Mouse (Mus musculus) cerebellum, adult 2 months (tissue): ENCODE results near the gene Nrap. TPM values are rescaled to one million over a fixed set of nuclear protein-coding genes. Genes with fewer than 3 reads are reported as not detected.
"Not testable (repeated sequence)": the region's sequence is repeated elsewhere in the genome, so short reads cannot be mapped to it uniquely, and the experiment has no call there.

Experiments used
- DNase-seq, 2 experiments: peaks; one replicate each; pipeline ENCODE4 v3.0.0; 2021
- H3K27ac ChIP-seq: fragments of 200-500 bp; 2 replicates; pipeline ENCODE4 v1.5.1; 2012; ENCODE audit warnings: low read length, control low read depth, inconsistent platforms; ENCODE audit not compliant: insufficient read depth
- H3K27me3 ChIP-seq: fragments of 200-500 bp; 2 replicates; pipeline ENCODE4 v1.6.1; 2012; ENCODE audit warnings: inconsistent platforms, mild to moderate bottlenecking, low read length, moderate library complexity; ENCODE audit not compliant: control insufficient read depth, insufficient read depth
- H3K4me1 ChIP-seq: fragments of 200-500 bp; 2 replicates; pipeline ENCODE4 v1.6.1; 2011; ENCODE audit warnings: low read length; ENCODE audit not compliant: control insufficient read depth, insufficient read depth
- H3K4me3 ChIP-seq: fragments of 200-500 bp; replicated peaks from 2 replicates; pipeline ENCODE3; 2011; ENCODE audit warnings: mild to moderate bottlenecking, low read depth, low read length, control low read depth; ENCODE audit not compliant: insufficient read depth
- CTCF ChIP-seq: fragments of 200-500 bp; IDR thresholded peaks from 2 replicates; pipeline ENCODE4 v1.5.1; 2011; ENCODE audit warnings: low read depth, mild to moderate bottlenecking, control low read depth, low read length, moderate library complexity, borderline replicate concordance; ENCODE audit not compliant: insufficient read depth
- POLR2A ChIP-seq: fragments of 200-500 bp; IDR thresholded peaks from 2 replicates; pipeline ENCODE4 v1.6.1; 2011; ENCODE audit warnings: low read length, control low read depth, borderline replicate concordance; ENCODE audit not compliant: insufficient read depth
- WGBS: fragments of 180-500 bp; shearing (Covaris S2); methylation state at CpG from one replicate; pipeline ENCODE4 v1.1.7; 2018; 5-methylcytosine and 5-hydroxymethylcytosine counted together
- polyA plus RNA-seq: library from polyadenylated mRNA; depleted of rRNA; stranded (reverse); fragments of >200 nt; gene quantifications from 2 replicates; pipeline ENCODE4 v1.2.3, GENCODE M21; 2012

The Nrap gene
- polyA plus RNA-seq, 1 experiment, result 0.74 TPM

- TF ChIP-seq POLR2A, result no peak
- no peak for TF ChIP-seq CTCF
- Histone ChIP-seq H3K27me3 (no peaks in the 10 kb centered on the region), H3K4me3 (no peak overlapping the region), H3K27ac (no peak overlapping the region), H3K4me1 (no peaks in the 10 kb centered on the region)
- DNase-seq, result no peak
- 93% methylated on average over 7 of the region's 7 CpGs for WGBS
Measured at GRCm38 (mm10) chr19:56367778-56368177, 22.1 kb downstream of the Nrap start.

GRCm38 (mm10) chr19:56366625-56367024, 23.2 kb downstream of the Nrap start:
- WGBS, result 27% methylated on average over 9 of the region's 9 CpGs
- TF ChIP-seq CTCF (no peak), POLR2A (no peak)
- no peaks in the 10 kb centered on the region for H3K27me3 ChIP-seq
- H3K4me3 ChIP-seq, result no peak overlapping the region
- H3K27ac ChIP-seq, result no peak overlapping the region
- H3K4me1 ChIP-seq, result no peaks in the 10 kb centered on the region
- DNase-seq, result no peak

DNA sequence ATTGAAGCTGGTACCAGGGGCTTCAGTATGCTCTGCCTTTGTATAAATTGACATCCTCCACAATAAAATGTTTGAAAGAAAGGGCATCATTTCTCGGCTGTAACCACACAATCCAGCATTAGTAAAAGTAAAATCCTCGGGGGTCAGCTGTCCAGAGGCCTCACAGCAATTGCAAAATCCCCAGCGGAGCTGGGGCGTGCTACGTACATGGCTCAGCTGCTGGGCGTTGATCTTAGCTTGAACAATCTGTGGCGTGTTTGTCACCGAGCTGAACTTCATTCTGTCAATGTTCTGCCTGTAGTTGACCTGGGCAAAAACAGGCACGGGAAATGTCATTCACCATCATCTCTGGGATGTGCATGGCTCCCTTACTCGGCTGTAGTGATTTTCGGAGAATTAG, 23.7 kb downstream of the Nrap start:
- H3K27me3 ChIP-seq, result no peaks in the 10 kb centered on the region
- no peaks in the 10 kb centered on the region for H3K4me1 ChIP-seq
- 75% methylated on average over 11 of the region's 11 CpGs for WGBS
- no peak overlapping the region for H3K27ac ChIP-seq
- no peak overlapping the region for H3K4me3 ChIP-seq
- no peak for DNase-seq
- TF ChIP-seq CTCF, result no peak
- no peak for TF ChIP-seq POLR2A

DNA sequence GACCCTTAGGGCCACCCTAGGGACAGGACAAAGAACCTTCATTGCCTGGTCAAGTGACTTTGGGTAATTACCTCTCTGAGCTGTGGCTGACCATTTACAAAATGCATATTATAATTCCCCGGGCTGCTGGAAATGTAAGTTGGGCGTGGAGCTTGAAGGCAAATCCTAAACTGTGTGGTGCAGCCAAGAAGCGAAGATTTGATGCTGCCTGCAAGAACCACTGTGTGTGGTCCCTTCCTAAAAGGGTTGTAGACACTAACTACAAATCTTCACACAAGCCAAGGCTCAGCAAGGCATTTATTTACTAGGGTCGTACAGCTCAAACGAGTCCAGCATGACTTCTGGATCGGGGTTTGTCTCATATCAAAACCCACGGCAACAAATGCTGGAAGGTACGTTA, 25.3 kb downstream of the Nrap start:
- no peaks in the 10 kb centered on the region for H3K27me3 ChIP-seq
- WGBS, result 60% methylated on average over 8 of the region's 8 CpGs
- TF ChIP-seq POLR2A, result no peak
- TF ChIP-seq CTCF, result no peak
- H3K27ac ChIP-seq, result no peak overlapping the region
- no peak for DNase-seq
- H3K4me3 ChIP-seq, result no peak overlapping the region
- no peaks in the 10 kb centered on the region for H3K4me1 ChIP-seq

DNA sequence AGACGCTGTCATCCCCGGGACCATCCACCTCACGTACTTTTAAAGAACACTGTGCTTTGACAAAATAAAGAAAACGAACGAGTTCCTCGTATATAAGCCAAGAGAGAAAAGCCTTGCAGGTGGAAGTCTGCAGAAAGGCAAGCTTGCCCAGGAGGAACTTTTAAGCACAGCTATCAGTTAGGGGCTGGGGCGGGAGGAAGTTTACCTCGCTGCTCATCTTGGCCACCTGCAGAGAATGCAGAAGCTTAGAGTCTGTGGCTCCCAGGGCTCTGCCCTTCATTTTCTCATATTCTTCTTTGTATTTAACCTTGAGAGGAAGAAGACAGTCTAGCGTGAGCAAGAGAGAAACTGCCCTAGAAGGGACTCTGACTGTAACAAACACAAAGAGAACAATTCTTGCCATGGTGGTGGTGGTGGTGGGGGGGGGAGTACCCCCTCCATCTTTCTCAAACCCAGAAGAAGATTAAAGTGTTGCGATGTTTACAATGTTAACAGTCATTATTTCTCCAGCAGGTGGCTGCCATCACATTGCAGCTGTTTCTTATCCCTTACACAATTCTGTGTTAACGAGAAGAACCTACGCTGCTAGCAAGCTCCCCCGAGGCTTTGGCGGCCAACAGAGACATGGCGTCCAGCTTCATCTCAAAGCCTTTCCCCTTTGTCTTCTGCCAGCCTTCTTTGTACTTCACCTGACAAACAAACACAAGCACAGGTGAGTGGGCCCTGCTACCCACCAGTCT, 25.9 kb downstream of the Nrap start:
- Histone ChIP-seq H3K27ac (no peak overlapping the region), H3K4me1 (no peaks in the 10 kb centered on the region), H3K4me3 (no peak overlapping the region), H3K27me3 (no peaks in the 10 kb centered on the region)
- no peak for TF ChIP-seq CTCF
- no peak for TF ChIP-seq POLR2A
- DNase-seq, result no peak
- WGBS, result 83% methylated on average over 15 of the region's 15 CpGs

- WGBS, result 63% methylated on average over 2 of the region's 2 CpGs
Measured at GRCm38 (mm10) chr19:56358890-56359289, 30.9 kb downstream of the Nrap start.

DNA sequence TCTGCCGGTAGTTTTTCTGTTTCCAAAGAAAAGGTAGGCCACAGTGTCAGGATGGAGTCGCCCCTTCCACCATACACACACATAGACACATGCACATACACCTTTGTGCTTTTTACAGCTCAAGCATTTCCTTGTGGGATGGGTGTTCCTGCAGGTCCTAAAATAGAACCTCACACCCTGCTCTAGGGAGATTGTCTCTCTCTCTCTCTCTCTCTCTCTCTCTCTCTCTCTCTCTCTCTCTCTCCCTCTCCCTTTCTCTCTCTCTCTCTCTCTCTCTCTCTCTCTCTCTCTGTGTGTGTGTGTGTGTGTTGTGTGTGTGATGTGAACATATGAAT, 32.5 kb downstream of the Nrap start:
- not testable (repeated sequence) for H3K27ac ChIP-seq, H3K4me1 ChIP-seq, DNase-seq, H3K27me3 ChIP-seq, H3K4me3 ChIP-seq
- WGBS, result 44% methylated on average over 2 of the region's 2 CpGs

More at GRCm38 (mm10) chr19:56358890-56359289, 30.9 kb downstream of the Nrap start:
- no peak overlapping the region for H3K4me3 ChIP-seq
- H3K27me3 ChIP-seq, result no peaks in the 10 kb centered on the region
- DNase-seq, result no peak
- H3K27ac ChIP-seq, result no peak overlapping the region
- TF ChIP-seq POLR2A, result no peak
- no peak for TF ChIP-seq CTCF
- no peaks in the 10 kb centered on the region for H3K4me1 ChIP-seq

DNA sequence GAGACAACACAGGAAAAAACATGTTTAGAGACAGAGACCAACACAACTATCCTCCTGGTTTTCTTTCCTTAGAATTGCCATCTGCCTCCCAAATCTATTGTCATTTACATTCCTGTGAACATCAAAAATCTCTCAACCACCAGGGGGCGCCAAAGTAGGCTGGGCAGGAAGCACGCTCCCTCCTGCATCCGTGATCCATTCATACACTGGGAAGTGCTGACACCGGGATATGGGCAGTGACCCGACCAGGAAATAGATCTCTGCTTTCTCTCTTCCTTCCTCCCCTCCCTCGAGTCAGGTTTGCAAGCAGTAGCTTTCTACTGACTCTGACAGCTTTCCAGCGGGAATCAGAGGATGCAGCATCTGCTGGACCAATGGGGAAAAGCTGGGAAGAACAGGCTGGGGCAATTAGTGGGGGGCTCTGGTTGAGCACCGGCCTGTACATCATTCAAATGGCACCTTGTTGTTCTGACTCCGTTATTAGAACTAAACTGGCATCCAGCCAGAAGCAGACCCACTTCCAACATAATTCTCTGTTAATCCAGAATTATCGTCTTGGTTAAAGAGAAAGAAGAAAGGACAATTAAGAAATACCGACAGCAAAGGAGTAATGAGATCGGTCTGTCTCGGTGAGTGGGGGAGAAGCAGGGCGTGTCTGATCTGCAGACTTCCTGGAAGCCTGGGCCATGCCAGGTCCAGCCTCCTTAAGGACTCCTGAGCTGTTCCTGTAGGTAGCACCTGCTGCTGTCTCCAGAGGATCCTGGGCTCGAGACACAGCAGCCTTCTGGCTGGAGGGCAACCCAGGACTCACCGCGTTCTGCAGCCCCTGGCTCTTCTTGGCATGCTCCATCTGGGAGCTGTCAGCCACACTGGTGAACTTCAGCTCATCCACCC, 33.1 kb downstream of the Nrap start:
- H3K4me3 ChIP-seq, result no peak overlapping the region
- DNase-seq, result peak in 1 of 2 experiments; percentile 18
- WGBS, result 26% methylated on average over 17 of the region's 17 CpGs
- no peaks in the 10 kb centered on the region for H3K4me1 ChIP-seq
- H3K27ac ChIP-seq, result no peak overlapping the region
- peak; percentile 50 for TF ChIP-seq CTCF
- no peak for TF ChIP-seq POLR2A
- H3K27me3 ChIP-seq, result no peaks in the 10 kb centered on the region
